Mouse (Mus musculus) megakaryocyte, embryonic 14.5 days (primary cell): Measurements from ENCODE around the gene Olfr734.

Experiments used
- FLI1 ChIP-seq: IDR thresholded peaks from 2 replicates; pipeline ENCODE4 v1.6.1; 2012; ENCODE audit warnings: low read length, inconsistent platforms, mixed read lengths
- GATA1 ChIP-seq: IDR thresholded peaks from 3 replicates; pipeline ENCODE4 v1.6.1; 2012; ENCODE audit warnings: mixed read lengths, low read length, inconsistent platforms, borderline replicate concordance

GRCm38 (mm10) chr14:50352438-50352837 lies 25.9 kb upstream of the Olfr734 start:
- TF ChIP-seq GATA1 = no peak
- no peak for TF ChIP-seq FLI1
